Mouse (Mus musculus) lung, embryonic 15.5 days (tissue): ENCODE data around the gene Apoc4. TPM values are rescaled to one million over a fixed set of nuclear protein-coding genes. Genes with fewer than 3 reads are reported as not detected.
A peak's percentile ranks its signal among the peaks of the same experiment; 100 is the strongest.
"Not testable (repeated sequence)": the region's sequence is repeated elsewhere in the genome, so short reads cannot be mapped to it uniquely, and the experiment has no call there.

ENCODE experiments used
- ATAC-seq: fragments of 200-750 bp; cut with Nextera tagmentation; 2 replicates; pipeline ENCODE4 v1.8.0; 2017; ENCODE audit warnings: moderate number of reproducible peaks, borderline replicate concordance; ENCODE audit not compliant: low FRiP score, low TSS enrichment; ENCODE audit errors: extremely low read depth
- H3K27ac ChIP-seq: fragments of 300-500 bp; sonication (generic); 2 replicates; pipeline ENCODE4 v1.5.1; 2015; ENCODE audit warnings: moderate library complexity, mild to moderate bottlenecking, inconsistent platforms
- H3K27me3 ChIP-seq: fragments of 300-500 bp; sonication (generic); 2 replicates; pipeline ENCODE4 v1.6.1; 2015; ENCODE audit warnings: inconsistent platforms
- H3K36me3 ChIP-seq: fragments of 300-500 bp; sonication (generic); 2 replicates; pipeline ENCODE4 v1.6.1; 2015; ENCODE audit warnings: inconsistent platforms
- H3K4me1 ChIP-seq: fragments of 300-500 bp; sonication (generic); 2 replicates; pipeline ENCODE4 v1.6.1; 2015; ENCODE audit warnings: inconsistent platforms
- H3K4me2 ChIP-seq: fragments of 300-500 bp; sonication (generic); 2 replicates; pipeline ENCODE4 v1.6.1; 2015; ENCODE audit warnings: inconsistent platforms, mild to moderate bottlenecking, moderate library complexity
- H3K4me3 ChIP-seq: fragments of 300-500 bp; sonication (generic); 2 replicates; pipeline ENCODE4 v1.5.1; 2015; ENCODE audit warnings: mild to moderate bottlenecking, inconsistent platforms
- H3K9ac ChIP-seq: fragments of 300-500 bp; sonication (generic); 2 replicates; pipeline ENCODE4 v1.6.1; 2015; ENCODE audit warnings: inconsistent platforms
- H3K9me3 ChIP-seq: fragments of 300-500 bp; sonication (generic); 2 replicates; pipeline ENCODE4 v1.6.1; 2016; ENCODE audit warnings: inconsistent platforms
- WGBS: fragments of 180-500 bp; shearing (Covaris S2); methylation state at CpG from one replicate; pipeline ENCODE4 v1.1.7; 2015; 5-methylcytosine and 5-hydroxymethylcytosine counted together
- polyA plus RNA-seq: library from polyadenylated mRNA; unstranded; fragments of >200 nt; fragmentation: Nextera tagmentation; extraction: Ambion mirVana; gene quantifications from 2 replicates; pipeline ENCODE4 v1.2.1, GENCODE M21; 2015

The Apoc4 gene
- polyA plus RNA-seq, 1 experiment from 2014 or later, result 0.42 TPM

GRCm38 (mm10) chr7:19688101-19688500, 6.8 kb upstream of the Apoc4 start:
- Histone ChIP-seq H3K36me3 (no peaks in the 10 kb centered on the region), H3K27ac (no peak overlapping the region), H3K4me1 (peaks cover 21% of the 10 kb centered on the region), H3K4me3 (no peak overlapping the region), H3K4me2 (no peak overlapping the region), H3K27me3 (no peaks in the 10 kb centered on the region), H3K9me3 (no peaks in the 10 kb centered on the region), H3K9ac (no peak overlapping the region)
- WGBS, result 86% methylated on average over 10 of the region's 10 CpGs
- ATAC-seq, result no peak

DNA sequence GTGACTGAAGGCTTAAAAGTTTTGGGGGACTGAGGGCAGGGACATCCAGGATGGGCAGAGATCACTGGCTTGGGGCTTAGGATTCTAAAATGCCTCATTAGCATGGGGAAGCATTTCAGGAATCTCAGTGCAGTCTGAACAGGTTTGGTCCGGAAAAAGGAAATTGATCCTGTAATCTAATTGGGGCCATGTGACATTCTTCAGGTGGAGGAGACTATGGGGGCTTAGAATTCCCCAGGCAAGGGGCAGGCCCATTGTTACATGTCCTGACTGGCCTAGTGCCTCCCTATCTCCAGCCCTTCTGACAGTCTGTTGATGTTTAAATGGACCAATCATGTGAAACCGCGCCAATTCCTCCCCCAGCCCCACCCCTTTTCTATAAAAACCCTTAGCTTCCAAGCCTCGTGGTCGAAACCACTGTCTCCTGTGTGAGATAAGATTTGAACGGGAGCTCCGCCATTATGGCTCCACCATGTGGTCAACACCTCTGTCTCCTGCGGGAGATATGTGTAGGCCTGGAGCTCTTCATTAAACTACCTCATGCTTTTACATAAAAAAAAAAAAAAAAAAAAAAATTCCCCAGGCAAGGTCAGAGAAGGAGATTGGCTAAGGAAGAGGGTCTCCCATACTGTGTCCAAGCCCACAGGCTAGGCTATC, 5.8 kb upstream of the Apoc4 start:
- H3K4me2 ChIP-seq, H3K4me3 ChIP-seq, H3K9ac ChIP-seq, H3K36me3 ChIP-seq, H3K27ac ChIP-seq, H3K27me3 ChIP-seq, ATAC-seq, H3K9me3 ChIP-seq: not testable (repeated sequence)
- 54% methylated on average over 8 of the region's 8 CpGs for WGBS
- peaks cover 13% of the 10 kb centered on the region for H3K4me1 ChIP-seq

DNA sequence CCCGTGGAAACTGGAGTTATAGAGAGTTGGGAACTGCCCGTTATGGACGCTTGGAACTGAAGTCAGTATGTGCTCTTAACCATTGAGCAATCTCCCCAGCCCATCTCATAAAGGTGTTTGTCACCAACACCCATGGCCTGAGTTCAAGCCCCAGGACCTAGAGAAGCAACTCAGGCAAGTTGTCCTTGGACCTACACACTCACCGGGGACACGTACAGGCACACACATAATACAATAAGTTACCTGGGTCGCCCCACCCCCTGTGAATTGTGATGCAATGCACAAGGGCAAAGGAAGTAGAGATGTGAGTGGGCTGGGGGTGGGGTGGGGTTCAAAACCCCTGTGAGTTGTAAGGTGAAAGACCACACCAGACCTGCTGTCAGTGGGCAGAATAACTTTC, 5.2 kb upstream of the Apoc4 start:
- no peak for ATAC-seq
- WGBS, result 77% methylated on average over 6 of the region's 6 CpGs

DNA sequence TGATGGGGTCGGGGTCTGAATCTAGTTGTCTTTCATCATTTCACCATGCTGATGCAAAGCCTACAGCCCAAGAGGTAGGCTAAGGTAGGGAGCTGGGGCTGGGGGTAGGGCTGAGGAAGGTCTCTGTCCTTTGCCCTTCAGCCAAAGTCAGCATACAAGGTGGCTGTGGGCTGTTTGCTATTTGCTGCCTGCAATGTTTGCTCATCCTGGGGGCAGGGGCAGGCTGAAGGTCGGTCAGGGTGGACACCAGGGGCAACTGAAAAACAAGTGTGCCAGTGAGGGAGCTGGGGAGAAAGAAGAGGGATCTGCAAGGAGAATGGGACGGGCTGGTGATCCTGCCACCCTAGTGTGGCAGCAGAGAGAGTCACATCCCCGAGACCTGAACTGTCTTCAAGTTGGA, 4.1 kb upstream of the Apoc4 start:
- no peak for ATAC-seq
- WGBS, result 43% methylated on average over 4 of the region's 4 CpGs
- H3K4me1 ChIP-seq, result peaks cover 16% of the 10 kb centered on the region; the same call in 1 of the 2 replicates
- no peaks in the 10 kb centered on the region for H3K27me3 ChIP-seq
- no peak overlapping the region for H3K4me2 ChIP-seq
- H3K9ac ChIP-seq, result no peak overlapping the region
- no peaks in the 10 kb centered on the region for H3K36me3 ChIP-seq
- H3K9me3 ChIP-seq, result no peaks in the 10 kb centered on the region
- no peak overlapping the region for H3K4me3 ChIP-seq
- no peak overlapping the region for H3K27ac ChIP-seq

More for the DNA sequence above, 5.2 kb upstream of the Apoc4 start:
- Histone ChIP-seq H3K4me1 (peaks cover 12% of the 10 kb centered on the region; the same call in 1 of the 2 replicates), H3K4me2 (no peak overlapping the region), H3K27ac (no peak overlapping the region), H3K36me3 (no peaks in the 10 kb centered on the region), H3K4me3 (no peak overlapping the region), H3K27me3 (no peaks in the 10 kb centered on the region), H3K9me3 (no peaks in the 10 kb centered on the region), H3K9ac (no peak overlapping the region)

GRCm38 (mm10) chr7:19683771-19684201, 2.5 kb upstream of the Apoc4 start:
- H3K4me2 ChIP-seq, result no peak overlapping the region
- H3K9me3 ChIP-seq, result no peaks in the 10 kb centered on the region
- no peaks in the 10 kb centered on the region for H3K36me3 ChIP-seq
- H3K4me1 ChIP-seq, result peaks cover 16% of the 10 kb centered on the region; the same call in 1 of the 2 replicates
- no peaks in the 10 kb centered on the region for H3K27me3 ChIP-seq
- ATAC-seq, result no peak
- no peak overlapping the region for H3K9ac ChIP-seq
- 84% methylated on average over 6 of the region's 6 CpGs for WGBS
- H3K4me3 ChIP-seq, result no peak overlapping the region
- no peak overlapping the region for H3K27ac ChIP-seq

DNA sequence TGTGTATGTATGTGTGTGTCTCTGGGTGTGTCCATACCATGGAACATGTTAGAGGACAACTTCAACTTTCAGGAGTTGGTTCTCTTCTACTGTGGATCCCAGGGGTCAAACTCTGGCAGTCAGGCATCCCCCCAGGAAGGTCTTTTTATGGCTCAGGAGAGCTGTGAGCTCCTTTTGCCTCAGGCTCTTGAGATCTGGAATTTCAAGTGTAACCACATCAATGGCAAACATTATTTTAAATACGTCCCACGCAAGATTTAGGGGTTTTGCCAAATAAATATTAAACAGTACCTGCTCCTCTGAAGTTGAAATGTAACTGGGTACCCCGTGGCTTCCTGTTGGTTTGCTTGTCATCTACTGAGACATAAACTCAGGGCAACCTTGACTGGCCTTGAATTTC, 1.7 kb upstream of the Apoc4 start:
- no peaks in the 10 kb centered on the region for H3K36me3 ChIP-seq
- no peak overlapping the region for H3K9ac ChIP-seq
- H3K27ac ChIP-seq, result peak overlapping the region; percentile 65
- 52% methylated on average over 3 of the region's 3 CpGs for WGBS
- H3K4me2 ChIP-seq, result no peak overlapping the region
- ATAC-seq, result no peak
- H3K4me1 ChIP-seq, result peaks cover 16% of the 10 kb centered on the region; the same call in 1 of the 2 replicates
- no peak overlapping the region for H3K4me3 ChIP-seq
- no peaks in the 10 kb centered on the region for H3K9me3 ChIP-seq
- no peaks in the 10 kb centered on the region for H3K27me3 ChIP-seq

DNA sequence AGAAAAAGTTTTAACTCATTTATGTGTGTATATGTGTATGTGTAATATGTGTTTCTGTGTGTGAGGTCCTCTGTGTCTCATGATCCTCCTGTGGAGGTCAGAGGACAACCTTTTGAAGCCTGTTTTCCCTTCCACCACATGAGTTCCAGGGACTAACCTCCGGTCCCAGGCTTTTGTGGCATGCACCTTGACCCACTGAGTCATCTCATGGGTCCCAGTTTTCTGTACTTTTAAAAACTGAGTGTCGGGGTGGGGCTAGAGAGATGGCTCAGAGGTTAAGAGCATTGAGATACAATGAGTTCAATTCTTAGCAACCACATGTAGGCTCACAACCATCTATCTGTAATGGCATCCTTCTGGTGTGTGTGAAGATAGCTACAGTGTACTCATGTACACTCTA, 577 bp downstream of the Apoc4 start:
- no peak overlapping the region for H3K4me3 ChIP-seq
- WGBS, result 66% methylated on average over 2 of the region's 2 CpGs
- no peaks in the 10 kb centered on the region for H3K27me3 ChIP-seq
- no peak for ATAC-seq
- no peaks in the 10 kb centered on the region for H3K9me3 ChIP-seq
- H3K9ac ChIP-seq, result no peak overlapping the region
- H3K36me3 ChIP-seq, result no peaks in the 10 kb centered on the region
- H3K4me1 ChIP-seq, result peaks cover 16% of the 10 kb centered on the region; the same call in 1 of the 2 replicates
- no peak overlapping the region for H3K4me2 ChIP-seq
- no peak overlapping the region for H3K27ac ChIP-seq

- Histone ChIP-seq H3K36me3 (no peaks in the 10 kb centered on the region), H3K27me3 (no peaks in the 10 kb centered on the region), H3K4me3 (no peak overlapping the region), H3K9me3 (no peaks in the 10 kb centered on the region), H3K9ac (no peak overlapping the region), H3K4me2 (no peak overlapping the region), H3K4me1 (peaks cover 13% of the 10 kb centered on the region; the same call in 1 of the 2 replicates), H3K27ac (no peak overlapping the region)
- WGBS, result 87% methylated on average over 3 of the region's 3 CpGs
- ATAC-seq, result no peak
Observed at GRCm38 (mm10) chr7:19678901-19679300, 2.4 kb downstream of the Apoc4 start.

GRCm38 (mm10) chr7:19677872-19678271, 3.4 kb downstream of the Apoc4 start, which contains the start of gene Apoc2:
Apoc2 (minus strand) TSS chr7:19677941.
- H3K36me3 ChIP-seq, result no peaks in the 10 kb centered on the region
- ATAC-seq, result no peak
- no peak within 1 kb of the TSS for H3K27ac ChIP-seq
- WGBS, result 47% methylated on average over 8 of the region's 8 CpGs
- no peak within 1 kb of the TSS for H3K4me3 ChIP-seq
- H3K9me3 ChIP-seq, result no peaks in the 10 kb centered on the region
- 0 out of 2 replicates have a peak, but pooled peaks cover 9% of the 10 kb centered on the region for H3K4me1 ChIP-seq
- H3K4me2 ChIP-seq, result no peak within 1 kb of the TSS
- H3K27me3 ChIP-seq, result no peaks in the 10 kb centered on the region
- H3K9ac ChIP-seq, result no peak within 1 kb of the TSS

GRCm38 (mm10) chr7:19676662-19677061, 4.6 kb downstream of the Apoc4 start:
- H3K36me3 ChIP-seq, result no peaks in the 10 kb centered on the region
- 76% methylated on average over 1 of the region's 1 CpGs for WGBS
- no peak overlapping the region for H3K4me2 ChIP-seq
- no peak for ATAC-seq
- H3K27ac ChIP-seq, result no peak overlapping the region
- no peaks in the 10 kb centered on the region for H3K9me3 ChIP-seq
- H3K4me3 ChIP-seq, result no peak overlapping the region
- no peak overlapping the region for H3K9ac ChIP-seq
- no peaks in the 10 kb centered on the region for H3K27me3 ChIP-seq
- H3K4me1 ChIP-seq, result 0 out of 2 replicates have a peak, but pooled peaks cover 5% of the 10 kb centered on the region

- no peak overlapping the region for H3K9ac ChIP-seq
- no peaks in the 10 kb centered on the region for H3K36me3 ChIP-seq
- WGBS, result 74% methylated on average over 10 of the region's 10 CpGs
- H3K4me2 ChIP-seq, result no peak overlapping the region
- no peaks in the 10 kb centered on the region for H3K27me3 ChIP-seq
- no peaks in the 10 kb centered on the region for H3K9me3 ChIP-seq
- H3K4me3 ChIP-seq, result no peak overlapping the region
- no peak overlapping the region for H3K27ac ChIP-seq
- no peak for ATAC-seq
- no peaks in the 10 kb centered on the region for H3K4me1 ChIP-seq
Observed at GRCm38 (mm10) chr7:19675824-19676223, 5.5 kb downstream of the Apoc4 start.

DNA sequence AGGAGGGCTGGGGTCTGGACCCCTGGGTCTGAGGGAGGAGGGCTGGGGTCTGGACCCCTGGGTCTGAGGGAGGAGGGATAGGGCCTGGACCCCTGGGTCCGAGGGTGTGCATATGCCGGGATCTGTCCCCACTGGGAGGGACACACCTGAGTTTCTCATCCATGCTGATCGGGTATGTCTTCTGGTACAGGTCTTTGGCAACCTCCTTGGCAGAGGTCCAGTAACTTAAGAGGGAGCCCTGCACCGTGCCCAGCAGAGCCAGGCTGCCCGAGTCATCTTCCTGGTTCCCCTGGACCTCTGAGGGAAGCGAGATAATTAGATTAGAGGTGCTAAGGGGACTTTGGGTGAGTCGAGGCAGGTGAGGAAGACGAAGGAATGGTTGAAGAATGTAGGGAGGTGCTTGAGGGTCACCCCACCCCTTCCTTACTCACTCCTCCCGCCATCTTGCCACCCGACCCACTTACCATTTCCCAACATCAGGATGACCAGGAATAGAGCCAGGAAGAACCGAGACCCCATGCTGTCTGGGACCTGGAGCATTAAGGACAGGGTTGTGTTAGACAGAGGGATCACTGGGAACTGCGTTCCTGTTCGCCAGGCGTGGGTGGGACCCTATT, 8.1 kb downstream of the Apoc4 start:
- Histone ChIP-seq H3K36me3 (no peaks in the 10 kb centered on the region), H3K4me2 (no peak overlapping the region), H3K9me3 (no peaks in the 10 kb centered on the region), H3K27ac (no peak overlapping the region), H3K27me3 (no peaks in the 10 kb centered on the region), H3K9ac (no peak overlapping the region), H3K4me1 (peaks cover 5% of the 10 kb centered on the region), H3K4me3 (no peak overlapping the region)
- ATAC-seq, result no peak
- WGBS, result 45% methylated on average over 14 of the region's 14 CpGs
